Mouse (Mus musculus) myocyte (in vitro differentiated cells): ENCODE measurements around the gene Ugt1a9.

Source experiments
- CEBPB ChIP-seq: IDR thresholded peaks from 2 replicates; pipeline ENCODE4 v1.6.1; 2011; ENCODE audit warnings: mild to moderate bottlenecking, moderate library complexity; ENCODE audit not compliant: poor library complexity, insufficient read depth, severe bottlenecking
- MAX ChIP-seq: IDR thresholded peaks from one replicate; pipeline ENCODE4 v1.6.1; 2011; ENCODE audit warnings: low read depth, mild to moderate bottlenecking, control low read depth
- MYOG ChIP-seq, 3 experiments: IDR thresholded peaks; one replicate each; pipeline ENCODE4 v1.6.1; 2011; ENCODE audit warnings: control low read depth in 2 of 3, low read depth in 2 of 3, mild to moderate bottlenecking in 2 of 3; ENCODE audit not compliant: insufficient read length in 2 of 3, control insufficient read depth in 1 of 3, insufficient read depth in 1 of 3
- POLR2A ChIP-seq: IDR thresholded peaks from one replicate; pipeline ENCODE4 v1.6.1; 2011; ENCODE audit warnings: low read depth, mild to moderate bottlenecking, control low read depth, moderate library complexity; ENCODE audit not compliant: insufficient read length
- TCF12 ChIP-seq: IDR thresholded peaks from one replicate; pipeline ENCODE4 v1.6.1; 2011; ENCODE audit warnings: mild to moderate bottlenecking, control low read depth; ENCODE audit not compliant: poor library complexity, insufficient read depth, severe bottlenecking
- USF1 ChIP-seq: IDR thresholded peaks from one replicate; pipeline ENCODE4 v1.6.1; 2011; ENCODE audit warnings: low read depth, mild to moderate bottlenecking, control low read depth, moderate library complexity

GRCm38 (mm10) chr1:88263778-88264177 lies 193.2 kb downstream of the Ugt1a9 start:
- TF ChIP-seq POLR2A (no peak), USF1 (no peak), MYOG (IDR thresholded peaks at IDR 0.05; ENCODE audit: control insufficient read depth in 1 of 3, insufficient read depth in 1 of 3, insufficient read length in 2 of 3, low read depth in 2 of 3) (no peak), CEBPB (no peak), MAX (no peak), TCF12 (no peak)
